Comparison of ENCODE assay signal across 13 mouse cellular contexts in genomic region chr5:123436071-123436779, GRCm38 (mm10). TPM values are rescaled to one million over a fixed set of nuclear protein-coding genes. Genes with fewer than 3 reads are reported as not detected.
DNase-seq lines count a peak whose midpoint lies in the region; ATAC-seq and TF ChIP-seq lines count a peak whose summit lies in the region.
"Had no signal": no experiment of that assay in that cellular context is flagged by ENCODE, and none has a peak within 500 bp of the region (broad histone marks: within the 10 kb centered on the region; RNA-seq: fewer than 3 reads in every experiment).

No protein-coding gene starts in this region.

- H3K4me3 ChIP-seq in hindbrain, postnatal 0 days (ENCODE audit: low read length) = no peak overlapping the region
- no peak overlapping the region for H3K4me3 ChIP-seq in hindbrain, embryonic 10.5 days
- no peak overlapping the region for H3K4me3 ChIP-seq in brown adipose tissue, adult 24 weeks (ENCODE audit: insufficient read depth, low read depth, low read length)
- no peak overlapping the region for H3K4me3 ChIP-seq in intestine, postnatal 0 days (ENCODE audit: low read depth, low read length)

- no peaks in the 10 kb centered on the region for H3K36me3 ChIP-seq in hindbrain, postnatal 0 days (ENCODE audit: insufficient read depth, low read length)
- H3K36me3 ChIP-seq in hindbrain, embryonic 10.5 days = peaks cover 3% of the 10 kb centered on the region; the same call in 1 of the 2 replicates
- H3K36me3 ChIP-seq in intestine, postnatal 0 days (ENCODE audit: control insufficient read depth, insufficient read depth) = peaks cover 3% of the 10 kb centered on the region

- 39% methylated on average over 8 of the region's 8 CpGs for WGBS in hindbrain, postnatal 0 days
- WGBS in hindbrain, embryonic 10.5 days = 67% methylated on average over 8 of the region's 8 CpGs
- 58% methylated on average over 8 of the region's 8 CpGs for WGBS in intestine, postnatal 0 days

- no peak overlapping the region for H3K27ac ChIP-seq in hindbrain, postnatal 0 days
- H3K27ac ChIP-seq in hindbrain, embryonic 10.5 days = no peak overlapping the region
- H3K27ac ChIP-seq in brown adipose tissue, adult 24 weeks (replicated peaks; ENCODE audit: low read depth, low read length) = peak overlapping the region; percentile 15; the same call in 1 of the 2 replicates
- H3K27ac ChIP-seq in intestine, postnatal 0 days (ENCODE audit: low read depth, low read length) = no peak overlapping the region; the same call in 1 of the 2 replicates

- H3K4me1 ChIP-seq in hindbrain, postnatal 0 days (ENCODE audit: insufficient read depth, low read length) = 0 out of 2 replicates have a peak, but pooled peaks cover 10% of the 10 kb centered on the region
- peaks cover 12% of the 10 kb centered on the region for H3K4me1 ChIP-seq in hindbrain, embryonic 10.5 days (replicated peaks)
- H3K4me1 ChIP-seq in brown adipose tissue, adult 24 weeks (ENCODE audit: control insufficient read depth, insufficient read depth, insufficient read length, low read length) = peaks cover 25% of the 10 kb centered on the region
- peaks cover 3% of the 10 kb centered on the region; the same call in 1 of the 2 replicates for H3K4me1 ChIP-seq in intestine, postnatal 0 days (replicated peaks; ENCODE audit: control insufficient read depth, insufficient read depth, low read length)

- ATAC-seq in hindbrain, postnatal 0 days = peak; percentile 48; the same call in 1 of the 2 replicates
- no peak for ATAC-seq in intestine, postnatal 0 days

- TF ChIP-seq CTCF in hindbrain, postnatal 0 days (IDR thresholded peaks at IDR 0.05; ENCODE audit: low read depth) = peak; percentile 48
- TF ChIP-seq CTCF in intestine, postnatal 0 days (IDR thresholded peaks at IDR 0.05; ENCODE audit: low read depth) = peak; percentile 45

- peak; percentile 12 for DNase-seq in hindbrain, postnatal 0 days (ENCODE audit: low spot score)
- DNase-seq in hindbrain, embryonic 10.5 days (ENCODE audit: low spot score) = no peak
- DNase-seq in lung, postnatal 25 days (ENCODE audit: low spot score) = peak; percentile 40
- DNase-seq in cerebellum, adult 18-20 months = no peak
- DNase-seq in adrenal gland, postnatal 4 days (ENCODE audit: low spot score in 2 of 2) = no peak
- DNase-seq in testis, postnatal 14 days (ENCODE audit: low spot score) = no peak

- H3K9ac ChIP-seq in hindbrain, postnatal 0 days (replicated peaks; ENCODE audit: low read length) = 0 out of 2 replicates have a peak overlapping the region, but pooled peaks have one; percentile 1
- H3K9ac ChIP-seq in intestine, postnatal 0 days (ENCODE audit: low read depth, low read length) = no peak overlapping the region

- H3K4me2 ChIP-seq in hindbrain, postnatal 0 days (ENCODE audit: low read depth, low read length) = no peak overlapping the region
- 0 out of 2 replicates have a peak overlapping the region, but pooled peaks have one; percentile 3 for H3K4me2 ChIP-seq in intestine, postnatal 0 days (replicated peaks; ENCODE audit: low read depth)

- no peaks in the 10 kb centered on the region for H3K27me3 ChIP-seq in hindbrain, postnatal 0 days (ENCODE audit: insufficient read depth, low read length)
- H3K27me3 ChIP-seq in hindbrain, embryonic 10.5 days (ENCODE audit: insufficient read depth, poor library complexity, severe bottlenecking) = no peaks in the 10 kb centered on the region
- H3K27me3 ChIP-seq in intestine, postnatal 0 days (replicated peaks; ENCODE audit: control insufficient read depth, insufficient read depth, low read length) = no peaks in the 10 kb centered on the region

- H3K9me3 ChIP-seq in hindbrain, postnatal 0 days (ENCODE audit: low read length) = no peaks in the 10 kb centered on the region
- no peaks in the 10 kb centered on the region for H3K9me3 ChIP-seq in hindbrain, embryonic 10.5 days
- no peaks in the 10 kb centered on the region for H3K9me3 ChIP-seq in intestine, postnatal 0 days (ENCODE audit: control insufficient read depth)

RNA-seq across cellular contexts. Expression of gene Mlxip, which starts 41.6 kb away (rescaled TPM):
- total RNA-seq in hindbrain, postnatal 0 days (2014; rRNA removed) = 16.8 and 17.9 TPM in 2 replicates
- 8.7 and 12.5 TPM in 2 replicates for polyA plus RNA-seq in hindbrain, postnatal 0 days (2015; fragmentation: Nextera tagmentation; extraction: Ambion mirVana)
- 18.0 and 18.8 TPM in 2 replicates for polyA plus RNA-seq in hindbrain, embryonic 10.5 days (2016; fragmentation: Nextera tagmentation; extraction: Ambion mirVana)
- 7.8 and 8.2 TPM in 2 replicates for polyA plus RNA-seq in brown adipose tissue, adult 24 weeks (2012; ENCODE audit: insufficient read depth, insufficient read length, missing spikeins)
- 17.8 and 18.4 TPM in 2 replicates for polyA plus RNA-seq in intestine, postnatal 0 days (2015; fragmentation: Nextera tagmentation; extraction: Ambion mirVana)
- 10 to 100 TPM; 30.2 to 35.1 TPM for total RNA-seq in adrenal gland, postnatal 4 days (2021)

RNA-seq across cellular contexts. Expression of gene Lrrc43, which starts 52.9 kb away (rescaled TPM):
- total RNA-seq in hindbrain, postnatal 0 days (2014; rRNA removed) = 0.10 TPM in 1 of 2 replicates, not detected in the other
- 0.88 and 0.98 TPM in 2 replicates for polyA plus RNA-seq in hindbrain, postnatal 0 days (2015; fragmentation: Nextera tagmentation; extraction: Ambion mirVana)
- 0.07 and 0.31 TPM in 2 replicates for polyA plus RNA-seq in hindbrain, embryonic 10.5 days (2016; fragmentation: Nextera tagmentation; extraction: Ambion mirVana)
- not detected in 2 replicates for polyA plus RNA-seq in brown adipose tissue, adult 24 weeks (2012; ENCODE audit: insufficient read depth, insufficient read length, missing spikeins)
- polyA plus RNA-seq in intestine, postnatal 0 days (2015; fragmentation: Nextera tagmentation; extraction: Ambion mirVana) = not detected in 2 replicates
- not detected for total RNA-seq in adrenal gland, postnatal 4 days (2021)
- total RNA-seq: MEL had no signal
- polyA plus RNA-seq: embryonic facial prominence, embryonic 11.5 days; neural tube, embryonic 11.5 days; urinary bladder, adult 2 months had no signal

RNA-seq across cellular contexts. Expression of gene Il31, which starts 53.1 kb away (rescaled TPM):
- total RNA-seq in hindbrain, postnatal 0 days (2014; rRNA removed) = not detected in 2 replicates
- not detected in 2 replicates for polyA plus RNA-seq in hindbrain, postnatal 0 days (2015; fragmentation: Nextera tagmentation; extraction: Ambion mirVana)
- not detected in 2 replicates for polyA plus RNA-seq in hindbrain, embryonic 10.5 days (2016; fragmentation: Nextera tagmentation; extraction: Ambion mirVana)
- not detected in 2 replicates for polyA plus RNA-seq in brown adipose tissue, adult 24 weeks (2012; ENCODE audit: insufficient read depth, insufficient read length, missing spikeins)
- polyA plus RNA-seq in intestine, postnatal 0 days (2015; fragmentation: Nextera tagmentation; extraction: Ambion mirVana) = not detected in 2 replicates
- not detected for total RNA-seq in adrenal gland, postnatal 4 days (2021)
- total RNA-seq: layer of hippocampus, postnatal 14 days; MEL had no signal
- polyA plus RNA-seq: embryonic facial prominence, embryonic 11.5 days; neural tube, embryonic 11.5 days; urinary bladder, adult 2 months had no signal

Comparison
In these comparisons a context has a peak if more than half of its experiments do, and no peak if none do; other contexts are left out.
1. DNase-seq: peak in hindbrain, postnatal 0 days (single experiment) and lung, postnatal 25 days (single experiment); none in hindbrain, embryonic 10.5 days (single experiment), cerebellum, adult 18-20 months (0 of 2), adrenal gland, postnatal 4 days (0 of 2) and testis, postnatal 14 days (single experiment).